ENCODE assay signal across 8 mouse cellular contexts in genomic region chr13:23620733-23621531, GRCm38 (mm10). TPM values are rescaled to one million over a fixed set of nuclear protein-coding genes. Genes with fewer than 3 reads are reported as not detected.
DNase-seq lines count a peak whose midpoint lies in the region; ATAC-seq and TF ChIP-seq lines count a peak whose summit lies in the region.

Gene Hist1h2be (minus strand): TSS chr13:23621124.

- H3K27ac ChIP-seq in MEL (ENCODE audit: control insufficient read depth, low read depth, low read length): peak within 1 kb of the TSS; percentile 95
- peak within 1 kb of the TSS; percentile 98 for H3K27ac ChIP-seq in forebrain, embryonic 16.5 days (ENCODE audit: low read length)
- H3K27ac ChIP-seq in liver, postnatal 0 days (ENCODE audit: low read depth): peak within 1 kb of the TSS; percentile 100
- H3K27ac ChIP-seq in neural tube, embryonic 13.5 days (replicated peaks): peak within 1 kb of the TSS; percentile 95

- peaks cover 0 to 10% of the 10 kb centered on the region in 2 experiments; a peak in 2 of 4 replicates for H3K4me1 ChIP-seq in MEL (ENCODE audit: control insufficient read depth in 1 of 2, insufficient read depth in 2 of 2, low read length in 2 of 2)
- H3K4me1 ChIP-seq in forebrain, embryonic 16.5 days (replicated peaks; ENCODE audit: control insufficient read depth, insufficient read depth, low read length): peaks cover 11% of the 10 kb centered on the region
- peaks cover 9% of the 10 kb centered on the region for H3K4me1 ChIP-seq in liver, postnatal 0 days (ENCODE audit: insufficient read depth)
- peaks cover 30% of the 10 kb centered on the region for H3K4me1 ChIP-seq in neural tube, embryonic 13.5 days (replicated peaks)

- peaks cover 0 to 2% of the 10 kb centered on the region in 2 experiments; a peak in 1 of 4 replicates for H3K27me3 ChIP-seq in MEL (ENCODE audit: control insufficient read depth in 1 of 2, insufficient read depth in 2 of 2, low read length in 2 of 2)
- H3K27me3 ChIP-seq in forebrain, embryonic 16.5 days (replicated peaks; ENCODE audit: control insufficient read depth, insufficient read depth, low read length): no peaks in the 10 kb centered on the region
- no peaks in the 10 kb centered on the region; the same call in 1 of the 2 replicates for H3K27me3 ChIP-seq in liver, postnatal 0 days (ENCODE audit: insufficient read depth, low read length)
- H3K27me3 ChIP-seq in neural tube, embryonic 13.5 days: 0 out of 2 replicates have a peak, but pooled peaks cover 3% of the 10 kb centered on the region

- intact Hi-C loops in heart, postnatal 25 days (cut with DNase I): loop anchor here (1.0 to 5.0 kb wide), 4 partner anchors 36 to 1584 kb away; partner anchors contain the start of genes Hist1h2ah, Hist1h2bk and Hist1h4h

- DNase-seq in MEL (ENCODE audit: low read depth, low spot score): peak; percentile 96
- DNase-seq in cerebellum, adult 18-20 months: peak; percentile 75 to 78
- peak; percentile 44 for DNase-seq in heart, postnatal 25 days (ENCODE audit: low spot score)
- DNase-seq in layer of hippocampus, adult 11-12 months (ENCODE audit: low spot score): peak; percentile 78
- DNase-seq in liver, postnatal 0 days: peak; percentile 74
- peak; percentile 99 for DNase-seq in telencephalon, adult 2 months (ENCODE audit: low read depth, low spot score)

- no peak for TF ChIP-seq RAD21 in MEL (IDR thresholded peaks at IDR 0.05; ENCODE audit: low read depth, low read length)

- WGBS in forebrain, embryonic 16.5 days: under 1% methylated on average over 27 of the region's 27 CpGs
- WGBS in liver, postnatal 0 days (ENCODE audit: insufficient replicate concordance): under 1% methylated on average over 27 of the region's 27 CpGs
- 1% methylated on average over 27 of the region's 27 CpGs for WGBS in neural tube, embryonic 13.5 days

- no peaks in the 10 kb centered on the region for H3K9me3 ChIP-seq in MEL (replicated peaks; ENCODE audit: insufficient read depth, low read length)
- H3K9me3 ChIP-seq in forebrain, embryonic 16.5 days (ENCODE audit: control insufficient read depth, low read length): no peaks in the 10 kb centered on the region
- no peaks in the 10 kb centered on the region for H3K9me3 ChIP-seq in liver, postnatal 0 days (ENCODE audit: low read length)
- H3K9me3 ChIP-seq in neural tube, embryonic 13.5 days: no peaks in the 10 kb centered on the region

- 0 out of 4 replicates have a peak, but pooled peaks have one; percentile 27 to 33 for TF ChIP-seq EP300 in MEL (IDR thresholded peaks at IDR 0.05; ENCODE audit: low read depth in 1 of 2, low read length in 2 of 2)
- no peak; the same call in 1 of the 2 replicates for TF ChIP-seq EP300 in liver, postnatal 0 days (IDR thresholded peaks at IDR 0.05; ENCODE audit: low read depth)

- H3K36me3 ChIP-seq in MEL (ENCODE audit: control insufficient read depth in 1 of 2, insufficient read depth in 2 of 2, low read length in 2 of 2): peaks cover 0 to 9% of the 10 kb centered on the region in 2 experiments; a peak in 2 of 4 replicates
- no peaks in the 10 kb centered on the region for H3K36me3 ChIP-seq in forebrain, embryonic 16.5 days (ENCODE audit: control insufficient read depth, insufficient read depth)
- H3K36me3 ChIP-seq in liver, postnatal 0 days (replicated peaks; ENCODE audit: insufficient read depth, low read length): no peaks in the 10 kb centered on the region
- no peaks in the 10 kb centered on the region for H3K36me3 ChIP-seq in neural tube, embryonic 13.5 days

- ATAC-seq in forebrain, embryonic 16.5 days: peak; percentile 89
- ATAC-seq in liver, postnatal 0 days: peak; percentile 75
- ATAC-seq in neural tube, embryonic 13.5 days (ENCODE audit: low read depth): peak; percentile 90

- TF ChIP-seq CTCF in MEL (IDR thresholded peaks at IDR 0.05 in 2 of 3, conservative IDR thresholded peaks at IDR 0.05 in 1 of 3; ENCODE audit: control insufficient read depth in 1 of 3, insufficient read depth in 1 of 3, low read depth in 2 of 3, low read length in 3 of 3, poor library complexity in 1 of 3, severe bottlenecking in 1 of 3): no peak
- TF ChIP-seq CTCF in liver, postnatal 0 days (IDR thresholded peaks at IDR 0.05; ENCODE audit: low read depth): no peak

- H3K9ac ChIP-seq in MEL (ENCODE audit: control insufficient read depth, low read depth, low read length, poor library complexity, severe bottlenecking): peak within 1 kb of the TSS; percentile 88
- H3K9ac ChIP-seq in forebrain, embryonic 16.5 days (replicated peaks; ENCODE audit: low read depth, low read length): peak within 1 kb of the TSS; percentile 71
- H3K9ac ChIP-seq in liver, postnatal 0 days (replicated peaks): peak within 1 kb of the TSS; percentile 99
- peak within 1 kb of the TSS; percentile 82 for H3K9ac ChIP-seq in neural tube, embryonic 13.5 days

- peaks cover 2% of the 10 kb centered on the region; the same call in 1 of the 2 replicates for H3K79me2 ChIP-seq in MEL (ENCODE audit: control insufficient read depth, insufficient read depth, low read length, poor library complexity)

- TF ChIP-seq POLR2A in MEL (IDR thresholded peaks at IDR 0.05; ENCODE audit: control insufficient read depth in 1 of 2, insufficient read depth in 1 of 2, low read depth in 1 of 2, low read length in 2 of 2, poor library complexity in 1 of 2): no peak

- H3K4me3 ChIP-seq in MEL (ENCODE audit: control insufficient read depth in 1 of 2, insufficient read depth in 1 of 2, low read depth in 2 of 2, low read length in 2 of 2): peak within 1 kb of the TSS; percentile 38 to 49
- H3K4me3 ChIP-seq in forebrain, embryonic 16.5 days (replicated peaks; ENCODE audit: low read length): peak within 1 kb of the TSS; percentile 69
- peak within 1 kb of the TSS; percentile 80 for H3K4me3 ChIP-seq in liver, postnatal 0 days (ENCODE audit: low read depth, low read length)
- H3K4me3 ChIP-seq in neural tube, embryonic 13.5 days: peak within 1 kb of the TSS; percentile 52

- peak within 1 kb of the TSS; percentile 97 for H3K4me2 ChIP-seq in forebrain, embryonic 16.5 days (ENCODE audit: low read length)
- peak within 1 kb of the TSS; percentile 95 for H3K4me2 ChIP-seq in liver, postnatal 0 days (ENCODE audit: low read depth, low read length)
- H3K4me2 ChIP-seq in neural tube, embryonic 13.5 days: peak within 1 kb of the TSS; percentile 88

TF ChIP-seq in MEL, 35 proteins besides CTCF, POLR2A, EP300 and RAD21 (continues in another document):
- 0 out of 2 replicates have a peak, but pooled peaks have one; percentile 15 for TF ChIP-seq TCF12 (IDR thresholded peaks at IDR 0.05; ENCODE audit: low read depth, low read length)
- no peak for TF ChIP-seq USF2 (IDR thresholded peaks at IDR 0.05; ENCODE audit: borderline replicate concordance in 1 of 2, insufficient read depth in 1 of 2, low read depth in 1 of 2, low read length in 2 of 2)
- peak; percentile 39; the same call in 1 of the 2 replicates for TF ChIP-seq JUND (IDR thresholded peaks at IDR 0.05; ENCODE audit: low read depth, low read length)
- TF ChIP-seq MAZ (IDR thresholded peaks at IDR 0.05; ENCODE audit: low read depth, low read length): no peak
- TF ChIP-seq ETS1 (IDR thresholded peaks at IDR 0.05; ENCODE audit: low read depth, low read length): peak; percentile 40; the same call in 1 of the 2 replicates
- no peak for TF ChIP-seq BHLHE40 (IDR thresholded peaks at IDR 0.05; ENCODE audit: borderline replicate concordance, low read depth, low read length)
- TF ChIP-seq ZC3H11A (IDR thresholded peaks at IDR 0.05; ENCODE audit: low read depth, low read length): no peak
- no peak for TF ChIP-seq ELF1 (IDR thresholded peaks at IDR 0.05; ENCODE audit: low read depth, low read length)
- TF ChIP-seq NRF1 (IDR thresholded peaks at IDR 0.05; ENCODE audit: insufficient read depth, low read depth, low read length, poor library complexity, severe bottlenecking): no peak
- TF ChIP-seq ZNF384 (IDR thresholded peaks at IDR 0.05; ENCODE audit: low read depth, low read length): peak; percentile 70
- peak; percentile 71 for TF ChIP-seq MYB (IDR thresholded peaks at IDR 0.05; ENCODE audit: low read depth, low read length)
- peak; percentile 53 for TF ChIP-seq GATA1 (IDR thresholded peaks at IDR 0.05; ENCODE audit: low read depth, low read length)
- TF ChIP-seq UBTF (IDR thresholded peaks at IDR 0.05; ENCODE audit: borderline replicate concordance, insufficient read depth, low read depth, low read length): no peak
- no peak for TF ChIP-seq MEF2A (IDR thresholded peaks at IDR 0.05; ENCODE audit: extremely low read depth, insufficient replicate concordance, low read depth, low read length, poor library complexity, severe bottlenecking)
- TF ChIP-seq TAL1 (IDR thresholded peaks at IDR 0.05; ENCODE audit: low read length): peak; percentile 21; the same call in 1 of the 2 replicates
- no peak for TF ChIP-seq POLR2AphosphoS2 (IDR thresholded peaks at IDR 0.05; ENCODE audit: low read length)
- TF ChIP-seq SIN3A (IDR thresholded peaks at IDR 0.05; ENCODE audit: low read length): peak; percentile 57
- TF ChIP-seq USF1 (IDR thresholded peaks at IDR 0.05; ENCODE audit: low read depth, low read length): no peak
- no peak for TF ChIP-seq E2F4 (IDR thresholded peaks at IDR 0.05; ENCODE audit: borderline replicate concordance, low read depth, low read length)
- peak; percentile 63 for TF ChIP-seq MXI1 (IDR thresholded peaks at IDR 0.05; ENCODE audit: low read depth, low read length)
- peak; percentile 98 for TF ChIP-seq TBP (IDR thresholded peaks at IDR 0.05; ENCODE audit: low read depth, low read length)
- TF ChIP-seq ZKSCAN1 (IDR thresholded peaks at IDR 0.05; ENCODE audit: low read depth, low read length): no peak
- TF ChIP-seq CHD1 (IDR thresholded peaks at IDR 0.05; ENCODE audit: low read depth, low read length): peak; percentile 81; the same call in 1 of the 2 replicates
- TF ChIP-seq KAT2A (conservative IDR thresholded peaks at IDR 0.05; ENCODE audit: low read depth, low read length): no peak
- peak; percentile 42; the same call in 1 of the 2 replicates for TF ChIP-seq NELFE (IDR thresholded peaks at IDR 0.05; ENCODE audit: low read depth, low read length)
- TF ChIP-seq MYC (IDR thresholded peaks at IDR 0.05; ENCODE audit: low read depth, low read length): 0 out of 2 replicates have a peak, but pooled peaks have one; percentile 14
- no peak for TF ChIP-seq GABPA (IDR thresholded peaks at IDR 0.05; ENCODE audit: low read depth, low read length)

RNA-seq across cellular contexts. Expression of gene Hist1h2be, which starts in this region (rescaled TPM):
- 237 and 340 TPM in 2 replicates for total RNA-seq in MEL (2012; rRNA removed)
- under 1 TPM in 1 of 2 experiments, not detected in 1; 0.49 TPM for polyA plus RNA-seq in MEL (2012; ENCODE audit: insufficient read depth in 1 of 2, insufficient read length in 2 of 2, low read depth in 1 of 2, low replicate concordance in 2 of 2, missing spikeins in 1 of 2)
- 2.0 and 2.6 TPM in 2 replicates for polyA plus RNA-seq in forebrain, embryonic 16.5 days (2015; fragmentation: Nextera tagmentation; extraction: Ambion mirVana)
- 10 to 100 TPM; 10.5 to 10.7 TPM for total RNA-seq in heart, postnatal 25 days (2021)
- polyA plus RNA-seq in liver, postnatal 0 days (2015; fragmentation: Nextera tagmentation; extraction: Ambion mirVana): 0.49 and 0.51 TPM in 2 replicates
- polyA plus RNA-seq in neural tube, embryonic 13.5 days (2015; fragmentation: Nextera tagmentation; extraction: Ambion mirVana): 1.6 and 2.1 TPM in 2 replicates

Comparison
In these comparisons a context has a peak if more than half of its experiments do, and no peak if none do; other contexts are left out.
1. Peak in every context shown above with its lines: DNase-seq, ATAC-seq, H3K4me3 ChIP-seq and H3K27ac ChIP-seq.
2. RNA of gene Hist1h2be (total RNA-seq): 237 to 340 TPM in MEL; 10.5 to 10.7 TPM in heart, postnatal 25 days; every median in the first group is over 10 times any median in the second.
3. Peak in DNase-seq, ATAC-seq, H3K4me3 ChIP-seq, H3K27ac ChIP-seq, H3K9ac ChIP-seq and H3K4me2 ChIP-seq in liver, postnatal 0 days; RNA of the gene not detected or under 1 TPM.
4. DNase-seq: peak in every context shown above with its lines; median percentile 99 in telencephalon, adult 2 months; 96 in MEL; 78 in layer of hippocampus, adult 11-12 months; 76 in cerebellum, adult 18-20 months; 74 in liver, postnatal 0 days; 44 in heart, postnatal 25 days.